Mouse (Mus musculus) gastrocnemius, adult 2 months (tissue): ENCODE results near the gene Trpm3. TPM values are rescaled to one million over a fixed set of nuclear protein-coding genes. Genes with fewer than 3 reads are reported as not detected.

Experiments
- DNase-seq: peaks from one replicate; pipeline ENCODE4 v3.0.0; 2022
- H3K27ac ChIP-seq: fragments of 200-600 bp; 2 replicates; pipeline ENCODE4 v1.8.1; 2022; ENCODE audit warnings: mild to moderate bottlenecking
- H3K4me3 ChIP-seq: fragments of 200-600 bp; 2 replicates; pipeline ENCODE4 v1.8.1; 2022; ENCODE audit warnings: mild to moderate bottlenecking, moderate library complexity
- CTCF ChIP-seq: fragments of 200-600 bp; IDR thresholded peaks from 2 replicates; pipeline ENCODE4 v1.8.1; 2022; ENCODE audit warnings: antibody characterized with exemption, mild to moderate bottlenecking, moderate library complexity
- intact Hi-C: fragments of 180-260 bp; cut with DNase I; formaldehyde crosslinking; loops from one replicate; pipeline ENCODE4 v1.15.1; 2025
- total RNA-seq, 2 experiments: library from RNA; stranded (reverse); gene quantifications; 2 replicates each; pipeline ENCODE4 v1.2.3; 2021

Gene Trpm3
- total RNA-seq, 2 experiments from 2014 or later, result 0.73 to 0.77 TPM

DNA sequence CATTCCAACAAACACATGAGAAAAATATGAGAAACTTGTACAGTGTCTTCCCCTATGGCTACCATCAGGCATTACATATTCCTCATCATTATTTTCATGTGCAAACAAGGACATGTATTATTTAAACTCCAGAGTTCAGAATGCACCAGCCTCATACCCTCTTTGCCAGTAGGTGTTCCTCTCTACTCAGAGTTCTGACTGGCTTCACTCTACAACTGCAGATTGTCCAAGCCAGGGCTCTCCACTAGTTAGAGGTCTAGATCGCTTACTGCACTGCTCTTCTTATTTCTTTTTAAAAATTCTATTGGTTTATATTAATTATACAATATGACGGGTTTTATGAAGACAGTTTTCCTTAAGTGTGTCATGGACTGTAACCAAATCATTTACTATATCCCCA lies 498.9 kb downstream of the Trpm3 start:
- Histone ChIP-seq H3K4me3 (no peak overlapping the region), H3K27ac (no peak overlapping the region)
- no peak for TF ChIP-seq CTCF
- DNase-seq, result no peak
- intact Hi-C loops, result loop anchor here (10.0 kb wide), 1 partner anchor 303 kb away; no protein-coding TSS in a partner anchor

DNA sequence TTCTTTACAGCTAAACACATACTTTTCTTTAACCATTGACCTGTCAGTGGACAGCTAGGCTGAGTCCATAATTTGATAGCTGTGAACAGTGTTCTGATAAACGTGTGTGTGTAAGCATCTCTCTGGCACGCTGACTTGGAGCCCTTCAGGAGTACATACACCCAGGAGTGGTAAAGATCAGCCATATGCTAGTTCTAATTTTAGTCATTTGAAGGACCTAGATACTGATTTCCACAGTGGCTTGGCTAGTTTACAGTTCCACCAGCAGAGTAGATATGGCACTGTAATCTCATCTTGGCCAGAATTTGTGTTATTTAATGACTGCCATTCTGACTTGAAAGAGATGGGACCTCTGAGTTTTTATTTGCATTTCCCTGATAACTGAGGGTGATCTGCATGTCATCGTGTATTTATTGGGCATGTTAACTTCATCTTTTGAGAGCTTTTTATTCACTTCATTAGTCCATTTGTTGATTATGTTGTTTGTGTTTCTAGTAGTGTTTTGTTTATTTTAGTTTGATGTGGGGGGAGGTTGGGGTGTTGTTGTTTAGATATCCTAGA lies 499.6 kb downstream of the Trpm3 start:
- intact Hi-C loops, result loop anchor here (10.0 kb wide), 1 partner anchor 304 kb away; no protein-coding TSS in a partner anchor
- Histone ChIP-seq H3K27ac (no peak overlapping the region), H3K4me3 (no peak overlapping the region)
- DNase-seq, result no peak
- no peak for TF ChIP-seq CTCF

DNA sequence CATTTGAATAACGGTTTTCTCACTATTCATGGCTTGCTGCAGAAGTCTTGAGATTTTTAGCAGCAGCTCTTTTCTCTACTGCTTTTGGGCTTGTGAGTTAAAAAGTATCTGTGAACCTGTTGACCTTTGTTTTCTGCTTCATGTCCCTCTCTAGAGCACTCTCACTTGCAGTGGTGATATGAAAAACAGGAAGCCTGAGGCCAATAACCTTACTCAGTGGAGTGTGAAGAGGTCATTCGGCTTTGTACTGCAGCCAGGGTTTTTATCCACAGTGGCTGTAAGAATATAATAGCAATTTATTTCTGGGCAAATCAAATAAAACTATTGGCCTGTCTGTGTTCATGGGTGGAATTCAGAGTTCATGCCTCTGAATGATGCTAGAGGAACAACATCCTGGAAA lies 503.3 kb downstream of the Trpm3 start:
- intact Hi-C loops, result no loop called here
- H3K27ac ChIP-seq, result no peak overlapping the region
- TF ChIP-seq CTCF, result no peak

DNA sequence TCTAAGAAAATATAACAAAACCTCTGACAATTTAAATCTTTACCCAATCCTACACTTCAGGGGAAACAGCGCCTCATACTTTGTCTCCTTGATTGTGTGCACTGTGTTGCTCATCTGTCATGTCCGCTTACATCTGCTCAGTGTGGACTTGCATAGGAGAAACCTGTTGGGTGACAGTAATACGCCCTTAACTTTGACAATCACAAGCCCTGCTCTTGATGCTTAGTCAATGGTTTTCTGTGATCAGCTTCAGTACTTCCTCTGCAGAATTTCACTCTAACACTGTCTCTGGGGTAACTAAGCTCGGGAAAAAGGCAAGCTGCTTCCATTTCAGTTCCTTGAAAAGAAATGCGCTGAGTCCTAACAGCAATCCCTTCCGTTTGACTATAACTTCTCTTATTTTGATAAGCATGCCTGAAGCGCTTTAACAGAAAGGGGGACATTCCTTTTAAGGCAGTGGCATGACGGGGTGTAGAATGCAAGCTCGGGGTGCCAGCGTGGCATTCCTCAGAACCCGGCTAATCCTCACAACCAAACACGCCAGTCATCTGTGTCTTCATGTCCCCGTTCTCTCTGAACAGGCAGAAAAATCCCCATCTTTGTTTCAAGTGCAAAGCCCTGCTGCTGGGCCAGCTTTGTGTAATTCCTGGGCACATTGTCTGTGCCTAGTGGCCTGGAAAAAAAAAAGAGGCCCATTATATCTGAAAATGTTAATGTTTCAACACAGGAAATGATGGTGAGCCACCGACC lies 517.8 kb downstream of the Trpm3 start:
- no peak for TF ChIP-seq CTCF
- no peak for DNase-seq
- Histone ChIP-seq H3K4me3 (no peak overlapping the region), H3K27ac (no peak overlapping the region)
- intact Hi-C loops, result no loop called here

More for the DNA sequence above, 503.3 kb downstream of the Trpm3 start:
- no peak overlapping the region for H3K4me3 ChIP-seq
- DNase-seq, result no peak

DNA sequence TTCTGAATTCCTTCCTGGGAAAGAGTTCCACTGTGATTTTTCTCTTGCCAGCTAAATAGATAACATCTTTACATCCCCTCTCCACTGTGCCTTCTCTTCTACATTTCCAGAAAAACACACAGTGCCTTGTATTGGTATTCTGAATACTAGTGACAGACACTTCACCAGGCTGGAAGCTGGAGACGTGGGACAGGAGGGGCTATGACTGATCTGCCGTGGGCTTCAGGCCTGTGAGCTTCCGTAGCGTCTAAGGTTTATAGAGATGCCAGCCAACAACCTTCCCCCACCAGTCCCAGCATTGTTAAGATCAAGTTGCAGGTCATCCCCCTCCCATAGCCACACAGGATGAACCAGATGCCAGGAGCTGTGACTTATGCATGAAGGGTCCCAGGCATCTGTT lies 518.4 kb downstream of the Trpm3 start:
- DNase-seq, result no peak
- intact Hi-C loops, result no loop called here
- Histone ChIP-seq H3K27ac (no peak overlapping the region), H3K4me3 (no peak overlapping the region)
- TF ChIP-seq CTCF, result no peak

DNA sequence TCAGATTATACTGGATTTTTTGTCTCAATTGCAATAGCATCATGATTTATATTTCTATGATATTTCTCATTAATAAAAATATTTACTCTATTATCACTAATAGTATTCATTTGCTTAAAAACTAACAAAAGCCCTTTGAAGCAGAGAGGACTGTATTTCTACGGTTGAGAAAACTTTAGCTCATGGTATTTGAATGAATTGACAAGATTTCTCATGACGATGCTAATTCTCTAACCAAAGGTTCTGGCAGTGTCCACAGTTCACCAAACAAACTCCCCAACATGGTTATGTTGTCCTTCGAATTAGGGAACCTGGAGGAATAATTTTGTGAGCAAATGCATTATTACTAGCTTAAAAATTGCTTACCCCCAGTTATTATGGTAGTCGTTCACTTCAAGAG lies 526.6 kb downstream of the Trpm3 start:
- intact Hi-C loops, result no loop called here
- TF ChIP-seq CTCF, result no peak
- Histone ChIP-seq H3K27ac (no peak overlapping the region), H3K4me3 (no peak overlapping the region)
- no peak for DNase-seq

DNA sequence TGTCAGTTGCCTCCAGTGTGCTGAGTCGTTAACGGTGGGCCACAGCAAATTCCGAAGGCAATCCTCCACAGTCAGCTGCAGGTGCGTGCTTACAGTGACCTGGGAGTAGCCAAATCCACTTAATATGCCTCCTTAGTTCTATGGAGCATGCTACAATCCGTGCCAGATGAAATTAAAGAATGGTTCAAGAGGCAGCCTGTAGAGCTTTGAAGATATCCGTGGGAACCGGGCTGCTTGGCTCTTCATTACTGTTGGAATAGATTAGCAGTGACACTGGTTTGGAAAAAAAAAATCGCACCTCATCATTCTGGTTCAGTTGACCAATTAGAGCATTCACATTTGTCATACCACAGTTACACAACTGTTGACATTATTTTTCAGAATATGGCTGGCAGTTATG lies 531.4 kb downstream of the Trpm3 start:
- no peak overlapping the region for H3K27ac ChIP-seq
- no peak for TF ChIP-seq CTCF
- no peak for DNase-seq
- intact Hi-C loops, result no loop called here
- H3K4me3 ChIP-seq, result no peak overlapping the region

DNA sequence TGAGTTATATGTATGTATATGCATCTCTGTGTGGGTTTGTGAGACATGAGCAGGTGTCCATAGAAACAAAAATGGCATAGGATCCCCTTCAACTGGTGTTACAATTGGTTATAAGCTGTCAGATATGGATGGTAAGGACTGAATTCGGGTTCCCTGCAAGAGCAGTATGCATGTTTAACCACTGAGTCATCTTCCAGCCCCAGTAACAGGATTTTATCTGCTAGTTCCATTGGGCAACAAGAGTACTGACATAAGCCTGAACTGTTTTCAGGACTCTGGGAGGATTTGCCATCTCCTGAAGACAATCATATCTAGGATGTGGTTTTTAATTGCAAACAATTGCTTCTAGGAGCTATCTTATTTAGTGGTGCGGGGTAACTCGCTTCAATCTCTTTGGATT lies 534.0 kb downstream of the Trpm3 start:
- DNase-seq, result no peak
- no peak overlapping the region for H3K4me3 ChIP-seq
- no peak for TF ChIP-seq CTCF
- H3K27ac ChIP-seq, result no peak overlapping the region
- intact Hi-C loops, result no loop called here

DNA sequence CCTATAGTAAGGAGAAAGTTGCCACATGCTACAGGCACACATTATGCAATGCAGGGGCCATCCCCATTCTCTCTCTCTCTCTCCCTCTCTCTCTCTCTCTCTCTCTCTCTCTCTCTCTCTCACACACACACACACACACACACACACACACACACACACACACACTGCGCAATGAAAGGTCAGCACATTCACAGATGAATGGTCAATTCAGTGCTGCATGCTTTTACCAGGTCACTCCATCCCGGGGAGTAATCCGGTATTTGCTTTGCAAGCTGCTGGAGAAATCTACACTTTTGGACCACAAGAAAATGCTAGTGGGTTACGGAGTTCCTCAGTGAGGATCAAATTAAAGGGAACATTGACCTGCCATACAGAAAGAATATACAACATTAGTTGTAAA lies 537.4 kb downstream of the Trpm3 start:
- intact Hi-C loops, result no loop called here
- no peak for TF ChIP-seq CTCF
- no peak overlapping the region for H3K4me3 ChIP-seq
- no peak for DNase-seq
- no peak overlapping the region for H3K27ac ChIP-seq

DNA sequence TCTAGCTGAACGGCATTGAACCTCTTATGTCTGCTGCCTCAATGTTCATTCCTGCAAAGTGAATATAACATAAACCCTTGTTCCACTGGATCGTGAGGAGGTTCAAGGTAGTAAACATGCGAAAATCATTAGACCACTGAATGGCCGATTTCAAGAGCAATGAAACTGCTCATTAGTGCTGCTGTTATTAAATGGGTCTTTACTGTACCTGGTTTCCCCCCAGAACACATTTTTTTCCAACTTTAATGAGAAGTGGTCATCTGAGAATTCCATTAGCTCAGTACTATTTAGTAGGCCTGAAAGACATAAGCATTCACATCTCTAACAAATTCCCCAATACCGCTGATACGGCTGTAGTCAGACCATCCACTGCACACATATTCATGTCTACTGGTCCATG lies 543.4 kb downstream of the Trpm3 start:
- TF ChIP-seq CTCF, result no peak
- DNase-seq, result no peak
- no peak overlapping the region for H3K27ac ChIP-seq
- no peak overlapping the region for H3K4me3 ChIP-seq
- intact Hi-C loops, result no loop called here

DNA sequence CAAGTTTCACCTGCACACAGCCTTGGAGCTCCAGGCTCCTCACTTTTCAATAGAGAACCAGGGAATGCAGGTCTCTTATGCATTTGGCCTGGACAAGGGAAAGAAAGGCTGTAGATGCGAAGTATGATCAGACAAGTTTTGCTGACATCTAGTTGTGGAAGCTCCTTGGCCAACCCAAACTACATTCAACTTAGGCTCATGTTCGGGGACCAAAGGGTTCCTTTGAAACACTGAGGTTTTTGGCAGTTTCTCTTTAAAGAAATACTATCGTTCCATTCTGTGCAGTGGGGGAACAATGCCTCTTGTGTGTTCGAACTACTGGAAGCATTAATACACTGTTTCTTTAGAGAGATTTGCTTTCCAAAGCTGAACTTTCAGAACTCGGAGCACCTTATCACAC lies 553.1 kb downstream of the Trpm3 start:
- TF ChIP-seq CTCF, result no peak
- Histone ChIP-seq H3K4me3 (no peak overlapping the region), H3K27ac (no peak overlapping the region)
- no peak for DNase-seq
- intact Hi-C loops, result no loop called here

DNA sequence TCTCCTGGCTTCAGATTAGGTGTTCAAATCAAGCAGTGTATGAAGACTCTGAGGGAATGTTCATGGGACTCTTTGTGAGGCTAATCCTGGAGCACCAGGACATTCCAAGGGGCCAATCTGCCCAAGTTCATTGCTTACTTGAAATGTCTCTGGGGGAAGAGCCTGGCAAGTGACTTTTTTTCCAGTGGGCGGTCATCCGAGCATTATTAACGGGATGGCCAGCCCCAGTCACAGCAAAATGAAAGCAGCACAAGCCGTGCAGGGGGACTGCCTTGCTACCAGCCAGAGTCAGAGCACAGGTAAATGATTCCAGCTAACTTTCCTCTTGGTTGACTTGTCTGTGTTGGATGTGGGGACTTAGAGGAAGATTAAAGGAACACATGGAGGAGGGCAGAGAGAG lies 553.7 kb downstream of the Trpm3 start:
- no peak for TF ChIP-seq CTCF
- peak overlapping the region; percentile 56 for H3K4me3 ChIP-seq
- intact Hi-C loops, result no loop called here
- H3K27ac ChIP-seq, result no peak overlapping the region
- peak; percentile 27 for DNase-seq

DNA sequence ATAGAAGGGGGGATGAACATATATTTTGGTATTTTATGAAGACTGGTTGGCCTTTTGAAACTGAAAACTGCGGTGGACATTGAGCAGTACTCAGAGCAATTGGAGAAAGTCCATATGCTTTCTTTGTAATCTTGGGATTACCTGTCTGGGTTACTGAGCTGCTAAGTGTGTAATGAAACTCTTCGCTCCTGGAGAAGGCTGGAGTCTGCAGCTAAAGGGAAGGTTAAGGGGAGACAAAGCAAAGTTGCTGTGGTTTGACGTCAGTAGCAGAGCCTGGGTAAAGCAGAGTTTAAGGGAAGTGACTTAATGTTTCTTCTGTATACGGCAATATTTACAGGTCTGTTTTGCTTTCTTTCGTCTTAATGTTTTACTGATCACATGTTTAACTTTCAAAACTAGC lies 554.1 kb downstream of the Trpm3 start:
- H3K27ac ChIP-seq, result no peak overlapping the region
- no peak for TF ChIP-seq CTCF
- peak overlapping the region; percentile 56 for H3K4me3 ChIP-seq
- intact Hi-C loops, result no loop called here
- no peak for DNase-seq

DNA sequence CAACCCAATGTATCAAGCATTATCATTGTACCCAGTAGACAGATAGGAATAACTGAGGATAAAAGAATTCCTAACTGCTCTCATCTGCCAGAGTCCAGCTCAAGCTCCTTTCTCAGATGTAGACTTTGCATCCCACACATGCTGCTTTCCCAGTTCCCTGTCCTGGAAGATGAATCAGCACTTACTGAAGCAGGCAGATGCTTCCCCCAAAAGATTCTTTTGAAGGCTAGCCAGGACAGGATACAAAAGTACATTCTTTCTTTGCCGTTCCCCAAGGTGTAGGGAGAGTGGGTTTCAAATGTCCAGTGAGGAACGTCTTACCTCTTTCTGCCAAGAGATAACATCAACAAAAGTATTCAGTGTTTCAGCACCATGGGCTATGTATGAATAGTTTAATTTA lies 556.6 kb downstream of the Trpm3 start:
- no peak overlapping the region for H3K27ac ChIP-seq
- H3K4me3 ChIP-seq, result no peak overlapping the region
- intact Hi-C loops, result no loop called here
- DNase-seq, result no peak
- no peak for TF ChIP-seq CTCF
